Mouse (Mus musculus) spleen, postnatal 4 days (tissue): ENCODE data around the gene Etfrf1.

ENCODE experiments used
- DNase-seq, 2 experiments: peaks; one replicate each; pipeline ENCODE4 v3.0.0; 2022; ENCODE audit warnings: low spot score in 2 of 2

Etfrf1 gene

GRCm38 (mm10) chr6:145226296-145226695 is 15.4 kb downstream of the Etfrf1 start:
- DNase-seq = no peak

GRCm38 (mm10) chr6:145234391-145234790 is 23.5 kb downstream of the Etfrf1 start:
- no peak for DNase-seq

- DNase-seq = no peak
Measured at GRCm38 (mm10) chr6:145235367-145235766, 24.4 kb downstream of the Etfrf1 start.

GRCm38 (mm10) chr6:145237148-145237547 is 26.2 kb downstream of the Etfrf1 start:
- no peak for DNase-seq

GRCm38 (mm10) chr6:145240285-145240684 is 29.4 kb downstream of the Etfrf1 start:
- DNase-seq = no peak

- no peak for DNase-seq
Measured at GRCm38 (mm10) chr6:145242521-145242920, 31.6 kb downstream of the Etfrf1 start.

- DNase-seq = no peak
Measured at GRCm38 (mm10) chr6:145246841-145247240, 35.9 kb downstream of the Etfrf1 start.

- no peak for DNase-seq
Measured at GRCm38 (mm10) chr6:145247886-145248285, 37.0 kb downstream of the Etfrf1 start.

GRCm38 (mm10) chr6:145249291-145250184 is 38.6 kb downstream of the Etfrf1 start:
- peak; percentile 68 to 87 for DNase-seq

- DNase-seq = peak; percentile 90 to 97
Measured at GRCm38 (mm10) chr6:145250185-145250791, 39.4 kb downstream of the Etfrf1 start, which contains the start of gene Kras. TSS of gene Kras (minus strand) at chr6:145250239.

- DNase-seq = no peak
Measured at GRCm38 (mm10) chr6:145250820-145251219, 39.9 kb downstream of the Etfrf1 start.

GRCm38 (mm10) chr6:145255952-145256700 is 45.2 kb downstream of the Etfrf1 start:
- no peak for DNase-seq

GRCm38 (mm10) chr6:145256701-145257073 is 45.8 kb downstream of the Etfrf1 start:
- no peak for DNase-seq

- DNase-seq = no peak
Measured at GRCm38 (mm10) chr6:145262314-145262713, 51.4 kb downstream of the Etfrf1 start.
